Mouse (Mus musculus) forebrain, embryonic 12.5 days (tissue): ENCODE measurements at regions not wholly inside any gene's neighbourhood (a gene's known extent, or its start where the extent isn't known, plus 50 kb on each side); places are given as distances from the start of the nearest gene placed in this dataset.
"Not testable (repeated sequence)": the region's sequence is repeated elsewhere in the genome, so short reads cannot be mapped to it uniquely, and the experiment has no call there.

Experiments used
- ATAC-seq: fragments of 200-750 bp; cut with Nextera tagmentation; 2 replicates; pipeline ENCODE4 v1.8.0; 2017; ENCODE audit warnings: moderate TSS enrichment; ENCODE audit not compliant: low FRiP score
- H3K27ac ChIP-seq: fragments of 300-500 bp; sonication (generic); 2 replicates; pipeline ENCODE4 v1.5.1; 2016; ENCODE audit warnings: mild to moderate bottlenecking
- H3K27me3 ChIP-seq: fragments of 300-500 bp; sonication (generic); 2 replicates; pipeline ENCODE4 v1.6.1; 2016; ENCODE audit warnings: mild to moderate bottlenecking
- H3K36me3 ChIP-seq: fragments of 300-500 bp; sonication (generic); replicated peaks from 2 replicates; pipeline ENCODE4 v1.6.1; 2016; ENCODE audit warnings: mild to moderate bottlenecking
- H3K4me1 ChIP-seq: fragments of 300-500 bp; sonication (generic); 2 replicates; pipeline ENCODE4 v1.6.1; 2016
- H3K4me2 ChIP-seq: fragments of 300-500 bp; sonication (generic); 2 replicates; pipeline ENCODE4 v1.6.1; 2016; ENCODE audit warnings: mild to moderate bottlenecking, moderate library complexity
- H3K4me3 ChIP-seq: fragments of 300-500 bp; sonication (generic); replicated peaks from 2 replicates; pipeline ENCODE4 v1.5.1; 2016; ENCODE audit warnings: mild to moderate bottlenecking
- H3K9ac ChIP-seq: fragments of 300-500 bp; sonication (generic); 2 replicates; pipeline ENCODE4 v1.6.1; 2016; ENCODE audit warnings: mild to moderate bottlenecking
- H3K9me3 ChIP-seq: fragments of 300-500 bp; sonication (generic); 2 replicates; pipeline ENCODE4 v1.6.1; 2016
- WGBS: fragments of 180-500 bp; shearing (Covaris S2); methylation state at CpG from one replicate; pipeline ENCODE4 v1.1.7; 2016; 5-methylcytosine and 5-hydroxymethylcytosine counted together

DNA sequence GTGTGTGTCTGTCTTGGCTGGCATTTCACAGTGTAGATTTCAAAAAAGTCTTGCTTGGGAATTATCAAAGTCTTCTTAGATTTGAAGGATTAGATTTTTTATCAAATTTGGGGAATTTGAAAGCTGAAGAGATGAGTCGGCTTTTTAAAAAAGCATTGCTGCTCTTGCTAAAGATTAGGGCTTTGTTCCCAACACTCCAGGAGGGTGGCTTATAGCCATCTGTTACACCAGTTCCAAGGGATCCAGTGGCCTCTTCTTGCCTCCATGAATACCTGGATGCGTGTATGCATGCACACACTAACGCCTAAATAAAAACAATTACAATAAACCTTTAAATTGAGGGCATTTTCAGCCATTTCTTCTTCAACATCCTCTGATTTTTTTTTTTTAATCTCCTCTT, 144.5 kb upstream of the Mon1b start:
- H3K27ac ChIP-seq: no peak overlapping the region
- H3K9me3 ChIP-seq: no peaks in the 10 kb centered on the region
- no peak overlapping the region for H3K4me2 ChIP-seq
- no peaks in the 10 kb centered on the region for H3K4me1 ChIP-seq
- 62% methylated on average over 3 of the region's 3 CpGs for WGBS
- H3K9ac ChIP-seq: no peak overlapping the region
- no peaks in the 10 kb centered on the region for H3K27me3 ChIP-seq
- H3K4me3 ChIP-seq: no peak overlapping the region
- no peaks in the 10 kb centered on the region for H3K36me3 ChIP-seq
- no peak for ATAC-seq

DNA sequence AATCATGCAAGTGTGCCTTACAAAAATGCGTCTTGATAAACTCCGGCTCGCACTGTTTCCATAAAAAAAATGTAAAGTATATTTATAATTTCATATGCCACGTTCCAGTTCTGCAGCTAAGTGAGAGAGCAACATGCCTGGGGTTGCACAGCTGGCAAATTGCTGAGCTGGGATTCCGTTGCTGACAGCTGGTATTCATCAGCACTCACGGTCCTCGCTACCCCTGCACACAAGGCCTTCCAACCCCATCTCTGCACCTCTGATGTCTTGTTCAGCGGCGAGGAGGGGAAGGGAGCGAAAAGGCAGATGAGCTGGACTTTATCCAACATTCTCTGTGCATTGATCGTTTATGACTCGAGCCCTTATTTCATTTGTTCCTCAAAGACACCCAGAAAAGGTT, 138.5 kb upstream of the Mon1b start:
- H3K27ac ChIP-seq: no peak overlapping the region
- no peak for ATAC-seq
- no peaks in the 10 kb centered on the region for H3K4me1 ChIP-seq
- no peak overlapping the region for H3K4me3 ChIP-seq
- H3K9me3 ChIP-seq: no peaks in the 10 kb centered on the region
- 84% methylated on average over 12 of the region's 12 CpGs for WGBS
- H3K27me3 ChIP-seq: no peaks in the 10 kb centered on the region
- no peak overlapping the region for H3K9ac ChIP-seq
- H3K36me3 ChIP-seq: no peaks in the 10 kb centered on the region
- H3K4me2 ChIP-seq: no peak overlapping the region

DNA sequence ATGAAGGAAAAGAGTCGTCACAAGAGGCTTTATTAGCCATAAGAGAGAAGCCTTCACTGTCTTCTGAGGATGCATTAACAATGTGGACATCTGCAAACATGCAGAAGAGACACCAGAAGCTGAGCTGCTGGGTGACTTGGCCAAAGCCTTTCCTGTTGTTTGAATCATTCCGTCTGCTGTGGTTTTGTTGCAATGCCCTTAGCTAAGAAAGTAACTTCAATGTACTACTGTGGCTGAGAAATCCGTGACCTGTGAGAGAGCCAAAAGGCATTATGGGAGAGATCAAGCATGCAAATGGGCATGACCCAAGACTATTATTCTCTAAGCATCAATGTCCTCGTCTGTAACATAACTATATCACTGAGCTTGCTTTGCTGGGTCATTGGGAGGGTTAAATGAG, 132.7 kb upstream of the Mon1b start:
- Histone ChIP-seq H3K4me1 (no peaks in the 10 kb centered on the region), H3K4me2 (no peak overlapping the region), H3K27ac (no peak overlapping the region), H3K9me3 (no peaks in the 10 kb centered on the region), H3K9ac (no peak overlapping the region), H3K27me3 (no peaks in the 10 kb centered on the region), H3K36me3 (no peaks in the 10 kb centered on the region), H3K4me3 (no peak overlapping the region)
- ATAC-seq: no peak
- WGBS: 70% methylated on average over 4 of the region's 4 CpGs

- no peak overlapping the region for H3K4me3 ChIP-seq
- 94% methylated on average over 4 of the region's 4 CpGs for WGBS
- H3K9me3 ChIP-seq: no peaks in the 10 kb centered on the region
- peaks cover 3% of the 10 kb centered on the region; the same call in 1 of the 2 replicates for H3K4me1 ChIP-seq
- H3K27ac ChIP-seq: no peak overlapping the region
- no peak overlapping the region for H3K9ac ChIP-seq
- no peaks in the 10 kb centered on the region for H3K36me3 ChIP-seq
- ATAC-seq: no peak
- no peak overlapping the region for H3K4me2 ChIP-seq
- no peaks in the 10 kb centered on the region for H3K27me3 ChIP-seq
Measured at GRCm38 (mm10) chr8:113512856-113513255, 122.5 kb upstream of the Mon1b start.

GRCm38 (mm10) chr8:113513886-113514730, 121.3 kb upstream of the Mon1b start:
- ATAC-seq: no peak
- WGBS: 52% methylated on average over 14 of the region's 14 CpGs
- no peak overlapping the region for H3K27ac ChIP-seq
- no peaks in the 10 kb centered on the region for H3K36me3 ChIP-seq
- no peak overlapping the region for H3K4me3 ChIP-seq
- no peak overlapping the region for H3K4me2 ChIP-seq
- H3K9me3 ChIP-seq: no peaks in the 10 kb centered on the region
- no peak overlapping the region for H3K9ac ChIP-seq
- no peaks in the 10 kb centered on the region for H3K27me3 ChIP-seq
- H3K4me1 ChIP-seq: peaks cover 3% of the 10 kb centered on the region; the same call in 1 of the 2 replicates

DNA sequence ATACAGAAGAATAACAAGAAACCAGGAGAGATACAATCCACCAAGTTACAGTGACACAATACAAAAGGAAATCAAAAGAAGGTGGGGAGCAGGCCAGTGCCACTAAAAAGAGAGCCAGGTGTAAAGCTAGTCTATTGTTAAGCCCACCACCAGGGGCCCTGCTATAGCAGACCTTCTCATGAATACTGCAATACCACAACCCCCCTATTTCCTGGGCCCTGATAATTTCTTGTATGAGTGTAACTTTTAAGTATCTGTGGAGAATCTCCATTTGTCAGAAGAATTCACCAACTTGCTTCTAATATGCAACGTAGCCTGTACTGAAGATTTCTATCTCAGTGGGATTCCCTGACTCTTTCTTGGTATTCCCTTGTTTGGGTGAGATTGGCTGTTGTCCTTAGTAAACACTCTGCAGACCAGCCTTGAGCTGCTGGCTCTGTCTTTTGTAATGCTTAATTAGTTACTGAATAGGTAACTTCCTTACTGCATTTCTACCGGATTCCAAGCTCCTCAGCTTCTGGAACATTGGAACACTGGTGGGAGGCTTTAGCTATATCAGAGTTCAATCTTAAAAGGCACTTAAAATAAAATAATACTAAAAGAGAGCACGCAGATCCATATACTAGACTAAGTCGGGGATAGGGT, 120.5 kb upstream of the Mon1b start:
- H3K27ac ChIP-seq, ATAC-seq, H3K27me3 ChIP-seq, H3K9me3 ChIP-seq, H3K9ac ChIP-seq, H3K36me3 ChIP-seq, H3K4me2 ChIP-seq, H3K4me3 ChIP-seq, H3K4me1 ChIP-seq: not testable (repeated sequence)
- 58% methylated on average over 4 of the region's 4 CpGs for WGBS

DNA sequence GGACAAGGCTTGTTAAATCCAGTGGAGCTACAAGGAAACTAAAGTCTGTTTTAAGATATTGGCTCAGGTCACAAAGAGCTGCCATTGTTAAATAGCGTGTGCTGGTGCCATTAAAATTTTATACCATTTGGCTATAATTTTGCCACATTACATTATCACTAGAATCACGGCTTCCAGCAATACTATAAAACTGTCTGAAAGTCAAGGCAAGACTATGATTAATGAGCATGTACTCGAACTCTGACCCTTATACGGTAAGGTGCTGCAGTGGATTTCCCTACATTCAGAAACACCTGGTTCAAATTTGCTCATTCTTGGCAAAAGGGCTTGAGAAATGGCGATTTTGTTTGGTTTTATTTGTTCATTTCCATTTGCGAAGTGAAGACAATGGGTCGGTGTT, 119.2 kb upstream of the Mon1b start:
- Histone ChIP-seq H3K27ac (no peak overlapping the region), H3K27me3 (no peaks in the 10 kb centered on the region), H3K4me1 (peaks cover 3% of the 10 kb centered on the region; the same call in 1 of the 2 replicates), H3K9me3 (no peaks in the 10 kb centered on the region), H3K4me3 (no peak overlapping the region), H3K4me2 (no peak overlapping the region), H3K9ac (no peak overlapping the region), H3K36me3 (no peaks in the 10 kb centered on the region)
- 92% methylated on average over 7 of the region's 7 CpGs for WGBS
- no peak for ATAC-seq

GRCm38 (mm10) chr8:113517912-113518311, 117.5 kb upstream of the Mon1b start:
- Histone ChIP-seq H3K27ac (no peak overlapping the region), H3K9me3 (no peaks in the 10 kb centered on the region), H3K27me3 (no peaks in the 10 kb centered on the region), H3K36me3 (no peaks in the 10 kb centered on the region), H3K4me3 (no peak overlapping the region), H3K4me1 (peaks cover 3% of the 10 kb centered on the region; the same call in 1 of the 2 replicates), H3K4me2 (no peak overlapping the region), H3K9ac (no peak overlapping the region)
- WGBS: 91% methylated on average over 1 of the region's 1 CpGs
- ATAC-seq: no peak

DNA sequence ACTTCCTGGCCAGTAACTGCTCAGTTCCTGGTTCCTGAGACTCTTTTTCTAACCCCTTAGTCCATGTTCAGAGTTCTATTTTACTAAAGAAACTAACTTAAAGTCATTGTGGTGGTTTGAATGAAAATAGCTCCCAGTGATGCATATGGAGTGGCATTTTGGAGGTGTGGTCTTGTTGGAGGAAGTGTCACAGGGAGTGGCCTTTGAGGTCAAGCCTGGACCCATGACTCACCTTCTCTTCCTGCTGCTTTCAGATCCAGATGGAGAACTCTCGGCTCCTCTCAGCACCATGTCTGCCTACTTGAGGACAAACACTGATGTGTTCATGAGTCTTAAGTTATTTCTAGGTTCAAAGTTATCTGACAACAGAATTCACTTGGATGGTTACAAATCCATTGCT, 111.8 kb upstream of the Mon1b start:
- Histone ChIP-seq H3K4me1 (no peaks in the 10 kb centered on the region), H3K9ac (no peak overlapping the region), H3K36me3 (no peaks in the 10 kb centered on the region), H3K4me2 (no peak overlapping the region), H3K4me3 (no peak overlapping the region), H3K27ac (no peak overlapping the region), H3K27me3 (no peaks in the 10 kb centered on the region), H3K9me3 (no peaks in the 10 kb centered on the region)
- ATAC-seq: no peak
- WGBS: 86% methylated on average over 1 of the region's 1 CpGs

DNA sequence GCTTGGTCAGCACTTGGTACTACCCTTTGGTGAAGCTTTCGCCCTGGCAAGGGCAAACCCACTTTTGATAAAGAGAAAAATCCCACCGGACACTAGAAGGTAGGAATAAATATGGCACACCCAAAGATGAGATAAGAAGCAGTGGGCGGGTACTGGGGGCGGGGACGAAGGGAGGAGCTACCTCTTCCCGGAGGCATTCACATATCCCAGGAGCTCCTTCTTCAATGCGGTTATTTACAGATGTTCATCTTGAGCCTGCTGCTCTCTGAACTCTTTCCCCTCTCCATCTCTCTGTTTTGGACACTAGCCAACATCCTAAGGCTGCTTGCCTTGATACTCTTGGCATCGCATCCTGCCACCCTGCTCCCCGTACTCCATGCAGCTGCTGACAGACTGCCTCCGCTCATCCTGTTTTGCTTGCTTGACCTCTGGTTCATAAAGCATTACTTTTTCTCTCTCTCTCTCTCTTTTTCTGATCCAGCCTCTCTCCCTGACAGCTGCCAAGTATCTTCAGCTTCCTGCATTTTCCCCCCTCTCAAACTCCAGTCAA, 104.2 kb upstream of the Mon1b start:
- Histone ChIP-seq H3K9me3 (no peaks in the 10 kb centered on the region), H3K4me2 (no peak overlapping the region), H3K36me3 (no peaks in the 10 kb centered on the region), H3K4me3 (no peak overlapping the region), H3K9ac (no peak overlapping the region), H3K27me3 (no peaks in the 10 kb centered on the region), H3K27ac (no peak overlapping the region), H3K4me1 (no peaks in the 10 kb centered on the region)
- ATAC-seq: no peak
- WGBS: 81% methylated on average over 10 of the region's 10 CpGs

- no peaks in the 10 kb centered on the region for H3K4me1 ChIP-seq
- 62% methylated on average over 4 of the region's 4 CpGs for WGBS
- H3K4me3 ChIP-seq: no peak overlapping the region
- H3K27me3 ChIP-seq: no peaks in the 10 kb centered on the region
- H3K9me3 ChIP-seq: no peaks in the 10 kb centered on the region
- no peaks in the 10 kb centered on the region for H3K36me3 ChIP-seq
- H3K9ac ChIP-seq: no peak overlapping the region
- H3K4me2 ChIP-seq: no peak overlapping the region
- H3K27ac ChIP-seq: no peak overlapping the region
- ATAC-seq: no peak
Measured at GRCm38 (mm10) chr8:113532881-113533280, 102.5 kb upstream of the Mon1b start.

- H3K27me3 ChIP-seq: no peaks in the 10 kb centered on the region
- no peak for ATAC-seq
Measured at GRCm38 (mm10) chr8:113541437-113541836, 94.0 kb upstream of the Mon1b start.

DNA sequence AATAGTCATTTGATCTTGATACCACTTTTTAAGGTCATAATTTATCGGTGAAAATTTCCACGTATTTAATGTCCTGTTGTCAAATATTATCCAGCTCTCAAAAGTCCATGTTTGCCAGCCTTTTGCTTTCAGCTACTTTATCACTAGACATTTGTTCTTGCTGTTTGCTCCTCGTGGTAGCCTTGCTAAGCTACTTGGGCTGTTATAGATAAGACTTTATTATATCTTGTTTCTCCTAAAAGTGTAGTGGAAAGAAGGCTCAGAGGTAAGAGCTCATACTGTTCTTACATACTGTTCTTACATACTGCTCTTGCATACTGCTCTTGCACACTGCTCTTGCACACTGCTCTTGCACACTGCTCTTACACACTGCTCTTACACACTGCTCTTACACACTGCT, 93.3 kb upstream of the Mon1b start:
- H3K4me2 ChIP-seq: no peak overlapping the region
- H3K4me1 ChIP-seq: no peaks in the 10 kb centered on the region
- ATAC-seq: no peak
- WGBS: 80% methylated on average over 3 of the region's 3 CpGs
- H3K36me3 ChIP-seq: no peaks in the 10 kb centered on the region
- H3K27me3 ChIP-seq: no peaks in the 10 kb centered on the region
- H3K9ac ChIP-seq: no peak overlapping the region
- H3K27ac ChIP-seq: no peak overlapping the region
- no peaks in the 10 kb centered on the region for H3K9me3 ChIP-seq
- no peak overlapping the region for H3K4me3 ChIP-seq

More at GRCm38 (mm10) chr8:113541437-113541836, 94.0 kb upstream of the Mon1b start:
- H3K36me3 ChIP-seq: no peaks in the 10 kb centered on the region
- WGBS: 91% methylated on average over 6 of the region's 6 CpGs
- no peaks in the 10 kb centered on the region for H3K9me3 ChIP-seq
- H3K4me1 ChIP-seq: no peaks in the 10 kb centered on the region
- H3K27ac ChIP-seq: no peak overlapping the region
- H3K9ac ChIP-seq: no peak overlapping the region
- no peak overlapping the region for H3K4me3 ChIP-seq
- H3K4me2 ChIP-seq: no peak overlapping the region
